Mouse (Mus musculus): ENCODE measurements at regions not wholly inside any gene's neighbourhood (a gene's known extent, or its start where the extent isn't known, plus 50 kb on each side); places are given as distances from the start of the nearest gene placed in this dataset.

DNA sequence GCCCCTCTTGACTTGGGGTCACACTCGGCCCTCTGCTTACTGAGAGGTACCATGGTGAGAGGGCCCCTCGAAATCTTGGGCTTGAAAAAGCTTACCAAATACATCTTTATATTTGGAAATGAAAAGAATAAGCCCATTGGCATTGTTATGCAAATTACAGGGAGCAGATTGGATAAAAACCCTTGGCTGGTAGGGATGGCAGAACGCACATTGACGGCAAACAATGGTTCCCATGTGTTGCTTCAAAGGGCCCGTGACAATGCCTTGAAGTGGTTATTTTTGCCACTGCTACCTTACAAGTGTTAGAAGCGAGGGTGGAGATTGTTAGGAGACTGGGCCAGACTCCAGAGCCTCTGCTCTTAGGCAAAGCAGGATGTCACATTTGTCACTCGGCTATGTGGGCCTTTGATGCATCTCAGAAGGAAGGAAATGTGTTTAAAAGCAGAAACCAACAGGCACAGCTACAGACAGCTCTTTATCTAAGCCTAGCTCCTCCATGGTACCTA, 285.2 kb downstream of the Gm49356 start:
- H3K4me1 ChIP-seq = peaks cover 10% of the 10 kb centered on the region
- H3K36me3 ChIP-seq (replicated peaks) = no peaks in the 10 kb centered on the region
- H3K4me3 ChIP-seq = no peak overlapping the region
- no peaks in the 10 kb centered on the region for H3K9me3 ChIP-seq
- H3K27ac ChIP-seq = no peak overlapping the region
- no peak overlapping the region for H3K9ac ChIP-seq
- H3K27me3 ChIP-seq (replicated peaks) = no peaks in the 10 kb centered on the region
- 14% methylated on average over 7 of the region's 7 CpGs for WGBS
- ATAC-seq (replicated peaks) = peak; percentile 60
- no peak overlapping the region; the same call in 1 of the 2 replicates for H3K4me2 ChIP-seq

DNA sequence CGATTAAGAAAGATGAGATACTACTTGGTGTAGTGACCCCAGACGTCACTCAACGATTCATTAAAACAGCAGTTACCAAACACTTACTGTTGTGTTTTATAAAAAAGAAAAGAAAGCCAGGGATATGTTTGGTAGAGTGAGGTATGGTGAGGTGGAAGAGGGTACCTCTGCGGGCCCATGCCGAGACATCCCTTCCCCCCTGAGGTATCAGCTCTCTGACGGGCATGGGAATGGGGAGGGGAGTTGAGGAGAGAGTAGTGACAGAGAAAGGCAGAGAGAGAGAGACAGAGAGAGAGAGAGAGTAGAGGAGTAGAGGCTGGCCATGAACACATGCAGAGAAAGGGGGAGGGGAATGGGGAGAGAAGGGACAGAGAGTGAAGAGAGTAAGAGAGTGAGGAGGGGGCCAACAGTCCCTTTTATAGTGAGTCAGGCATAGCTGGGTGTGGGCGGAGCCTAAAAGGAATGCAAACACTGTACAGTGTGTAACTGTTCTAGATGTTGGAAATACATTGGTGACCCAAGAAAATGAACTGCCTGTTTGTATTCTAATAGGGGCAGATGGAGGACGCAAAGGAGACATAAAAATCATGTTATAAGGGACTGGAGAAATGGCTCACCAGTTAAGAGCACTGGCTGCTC, 285.9 kb downstream of the Gm49356 start:
- Histone ChIP-seq H3K9ac (no peak overlapping the region), H3K27me3 (replicated peaks) (no peaks in the 10 kb centered on the region), H3K4me2 (no peak overlapping the region), H3K4me1 (peaks cover 10% of the 10 kb centered on the region), H3K27ac (no peak overlapping the region), H3K4me3 (no peak overlapping the region), H3K9me3 (no peaks in the 10 kb centered on the region), H3K36me3 (replicated peaks) (no peaks in the 10 kb centered on the region)
- ATAC-seq (replicated peaks) = no peak
- 69% methylated on average over 8 of the region's 8 CpGs for WGBS

DNA sequence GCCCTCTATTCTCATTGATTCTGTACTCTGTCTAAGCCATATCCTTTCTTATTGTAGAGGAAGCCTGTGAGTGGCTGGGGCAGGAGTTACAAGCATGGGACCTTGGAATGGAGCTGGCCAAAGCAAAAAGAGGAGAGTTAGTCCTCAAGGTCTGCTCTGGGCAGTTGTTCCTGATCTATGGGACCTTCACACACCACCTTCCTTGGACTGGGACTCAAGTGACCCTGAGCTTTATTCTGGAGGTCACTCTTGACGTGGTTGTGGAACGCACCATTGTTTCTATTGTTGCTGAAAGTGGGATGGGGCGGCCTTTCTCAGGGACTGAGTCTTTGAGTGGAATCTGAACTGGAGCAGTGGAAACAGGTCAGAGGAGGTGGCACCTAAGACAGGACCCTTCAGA, 291.0 kb downstream of the Gm49356 start:
- Histone ChIP-seq H3K27me3 (replicated peaks) (no peaks in the 10 kb centered on the region), H3K4me2 (no peak overlapping the region), H3K27ac (no peak overlapping the region), H3K36me3 (replicated peaks) (no peaks in the 10 kb centered on the region), H3K4me1 (no peaks in the 10 kb centered on the region), H3K9ac (no peak overlapping the region), H3K9me3 (no peaks in the 10 kb centered on the region), H3K4me3 (no peak overlapping the region)
- WGBS = 78% methylated on average over 3 of the region's 3 CpGs
- ATAC-seq (replicated peaks) = no peak

GRCm38 (mm10) chr15:59184461-59184860, 295.4 kb downstream of the Gm49356 start:
- no peaks in the 10 kb centered on the region for H3K27me3 ChIP-seq (replicated peaks)
- no peak overlapping the region for H3K9ac ChIP-seq
- WGBS = 85% methylated on average over 9 of the region's 9 CpGs
- no peaks in the 10 kb centered on the region for H3K4me1 ChIP-seq
- no peak overlapping the region for H3K4me3 ChIP-seq
- ATAC-seq (replicated peaks) = no peak
- no peak overlapping the region for H3K27ac ChIP-seq
- H3K9me3 ChIP-seq = no peaks in the 10 kb centered on the region
- no peaks in the 10 kb centered on the region for H3K36me3 ChIP-seq (replicated peaks)
- H3K4me2 ChIP-seq = no peak overlapping the region

GRCm38 (mm10) chr15:59187566-59187965, 298.5 kb downstream of the Gm49356 start:
- no peak overlapping the region for H3K27ac ChIP-seq
- WGBS = 81% methylated on average over 4 of the region's 4 CpGs
- no peak for ATAC-seq (replicated peaks)
- H3K4me3 ChIP-seq = no peak overlapping the region
- H3K4me2 ChIP-seq = no peak overlapping the region
- no peaks in the 10 kb centered on the region for H3K4me1 ChIP-seq
- H3K9ac ChIP-seq = no peak overlapping the region
- H3K36me3 ChIP-seq (replicated peaks) = no peaks in the 10 kb centered on the region
- no peaks in the 10 kb centered on the region for H3K27me3 ChIP-seq (replicated peaks)
- no peaks in the 10 kb centered on the region for H3K9me3 ChIP-seq

- Histone ChIP-seq H3K36me3 (replicated peaks) (no peaks in the 10 kb centered on the region), H3K4me1 (no peaks in the 10 kb centered on the region), H3K4me2 (no peak overlapping the region), H3K4me3 (no peak overlapping the region), H3K27me3 (replicated peaks) (no peaks in the 10 kb centered on the region), H3K9me3 (no peaks in the 10 kb centered on the region), H3K9ac (no peak overlapping the region), H3K27ac (no peak overlapping the region)
- 22% methylated on average over 4 of the region's 4 CpGs for WGBS
- ATAC-seq (replicated peaks) = peak; percentile 20; the same call in 1 of the 2 replicates
Measured at GRCm38 (mm10) chr15:59188371-59188770, 299.3 kb downstream of the Gm49356 start.

DNA sequence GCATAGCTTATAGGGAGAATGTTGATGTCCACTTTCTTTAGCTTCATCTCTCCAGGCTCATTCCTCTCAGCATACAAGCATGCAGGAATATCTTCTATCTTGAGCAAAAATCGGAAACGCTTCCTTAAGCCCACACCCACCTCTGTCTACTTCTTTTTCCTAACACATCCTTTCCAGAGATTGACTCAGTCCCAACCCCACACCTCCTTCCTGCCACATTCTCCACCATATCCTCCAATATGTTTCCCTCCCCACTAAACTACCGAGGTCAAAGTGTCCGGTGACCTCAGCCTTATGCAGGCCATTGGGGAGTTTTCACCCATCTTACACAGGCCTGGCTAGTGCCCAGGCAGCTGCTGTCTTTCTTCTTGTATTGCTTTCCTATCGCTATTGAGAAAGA, 301.4 kb downstream of the Gm49356 start:
- 86% methylated on average over 5 of the region's 5 CpGs for WGBS
- Histone ChIP-seq H3K36me3 (replicated peaks) (no peaks in the 10 kb centered on the region), H3K27me3 (replicated peaks) (no peaks in the 10 kb centered on the region), H3K4me1 (no peaks in the 10 kb centered on the region), H3K4me2 (no peak overlapping the region), H3K4me3 (no peak overlapping the region), H3K9me3 (no peaks in the 10 kb centered on the region), H3K27ac (no peak overlapping the region), H3K9ac (no peak overlapping the region)
- ATAC-seq (replicated peaks) = no peak

GRCm38 (mm10) chr15:59194421-59194820, 305.3 kb downstream of the Gm49356 start:
- no peak overlapping the region for H3K4me2 ChIP-seq
- H3K36me3 ChIP-seq (replicated peaks) = no peaks in the 10 kb centered on the region
- H3K9ac ChIP-seq = no peak overlapping the region
- peaks cover 16% of the 10 kb centered on the region for H3K4me1 ChIP-seq
- no peaks in the 10 kb centered on the region for H3K9me3 ChIP-seq
- peak; percentile 54; the same call in 1 of the 2 replicates for ATAC-seq (replicated peaks)
- WGBS = 35% methylated on average over 10 of the region's 10 CpGs
- no peaks in the 10 kb centered on the region for H3K27me3 ChIP-seq (replicated peaks)
- no peak overlapping the region for H3K4me3 ChIP-seq
- H3K27ac ChIP-seq = no peak overlapping the region

GRCm38 (mm10) chr15:59196351-59196750, 307.3 kb downstream of the Gm49356 start:
- H3K27ac ChIP-seq = no peak overlapping the region
- ATAC-seq (replicated peaks) = no peak

GRCm38 (mm10) chr15:59197455-59198391, 308.6 kb downstream of the Gm49356 start:
- peak; percentile 65 for ATAC-seq (replicated peaks)
- H3K9ac ChIP-seq = no peak overlapping the region
- H3K4me1 ChIP-seq = peaks cover 16% of the 10 kb centered on the region
- no peaks in the 10 kb centered on the region for H3K36me3 ChIP-seq (replicated peaks)
- 5% methylated on average over 7 of the region's 7 CpGs for WGBS
- no peaks in the 10 kb centered on the region for H3K9me3 ChIP-seq
- peak overlapping the region; percentile 64 for H3K27ac ChIP-seq
- H3K4me2 ChIP-seq = peak overlapping the region; percentile 3; the same call in 1 of the 2 replicates
- no peaks in the 10 kb centered on the region for H3K27me3 ChIP-seq (replicated peaks)
- H3K4me3 ChIP-seq = no peak overlapping the region

More at GRCm38 (mm10) chr15:59196351-59196750, 307.3 kb downstream of the Gm49356 start:
- 77% methylated on average over 5 of the region's 5 CpGs for WGBS
- no peaks in the 10 kb centered on the region for H3K27me3 ChIP-seq (replicated peaks)
- no peak overlapping the region for H3K4me3 ChIP-seq
- H3K9ac ChIP-seq = no peak overlapping the region
- no peaks in the 10 kb centered on the region for H3K36me3 ChIP-seq (replicated peaks)
- no peaks in the 10 kb centered on the region for H3K9me3 ChIP-seq
- peaks cover 16% of the 10 kb centered on the region for H3K4me1 ChIP-seq
- H3K4me2 ChIP-seq = no peak overlapping the region

- H3K4me2 ChIP-seq = no peak overlapping the region
- H3K36me3 ChIP-seq (replicated peaks) = no peaks in the 10 kb centered on the region
- no peak for ATAC-seq (replicated peaks)
- H3K4me3 ChIP-seq = no peak overlapping the region
- H3K9me3 ChIP-seq = no peaks in the 10 kb centered on the region
- no peaks in the 10 kb centered on the region for H3K27me3 ChIP-seq (replicated peaks)
- no peak overlapping the region for H3K27ac ChIP-seq
- no peak overlapping the region for H3K9ac ChIP-seq
- peaks cover 16% of the 10 kb centered on the region for H3K4me1 ChIP-seq
- 87% methylated on average over 7 of the region's 7 CpGs for WGBS
Measured at GRCm38 (mm10) chr15:59201386-59201785, 312.3 kb downstream of the Gm49356 start.

DNA sequence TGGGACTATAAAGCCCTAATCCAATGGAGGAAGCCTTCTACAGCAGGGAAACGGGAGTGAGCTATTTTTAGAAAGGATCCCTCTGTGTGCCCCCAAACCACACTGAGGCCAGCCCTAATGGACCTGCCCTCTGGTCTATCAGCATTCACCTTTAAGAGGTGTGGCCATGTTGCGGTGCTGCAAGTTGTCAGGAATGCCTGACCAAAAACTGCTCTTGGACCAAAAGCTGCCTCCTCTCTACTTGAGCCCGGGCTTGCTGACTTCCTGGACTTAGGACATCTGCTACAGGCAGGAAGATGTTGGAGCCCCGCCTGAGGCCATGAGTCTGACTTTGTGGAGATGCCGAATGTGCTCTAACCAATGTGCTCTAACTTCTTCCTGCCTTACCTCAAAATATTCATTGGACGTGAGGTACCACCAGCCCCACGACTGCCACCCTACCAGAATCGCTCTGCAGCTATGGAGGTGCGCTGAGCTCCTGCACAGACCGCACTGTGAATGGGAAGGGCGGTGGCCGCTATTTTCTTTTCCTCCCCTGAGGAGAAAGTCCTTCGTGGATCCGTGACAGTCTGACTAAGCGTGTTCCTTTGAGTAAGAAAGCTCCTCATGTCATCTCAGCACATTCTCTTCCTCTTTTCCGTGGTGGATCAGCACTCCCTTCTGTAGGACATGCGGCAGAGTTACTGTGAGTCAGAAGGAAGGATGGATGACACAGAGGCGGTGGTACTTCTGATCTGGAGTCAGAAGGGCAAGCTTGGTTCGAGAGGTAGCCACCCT, 313.0 kb downstream of the Gm49356 start:
- H3K4me2 ChIP-seq = no peak overlapping the region
- peaks cover 16% of the 10 kb centered on the region for H3K4me1 ChIP-seq
- no peak overlapping the region for H3K4me3 ChIP-seq
- no peaks in the 10 kb centered on the region for H3K9me3 ChIP-seq
- no peak overlapping the region for H3K27ac ChIP-seq
- H3K36me3 ChIP-seq (replicated peaks) = no peaks in the 10 kb centered on the region
- ATAC-seq (replicated peaks) = no peak
- 88% methylated on average over 19 of the region's 19 CpGs for WGBS
- H3K9ac ChIP-seq = no peak overlapping the region
- H3K27me3 ChIP-seq (replicated peaks) = no peaks in the 10 kb centered on the region

Data from midbrain, embryonic 15.5 days (tissue).